Mouse (Mus musculus): ENCODE results near the gene Ass1.

Gene Ass1

GRCm38 (mm10) chr2:31458989-31459936 is 10.7 kb upstream of the Ass1 start:
- no peak for DNase-seq (ENCODE audit: low read depth, low spot score)

DNA sequence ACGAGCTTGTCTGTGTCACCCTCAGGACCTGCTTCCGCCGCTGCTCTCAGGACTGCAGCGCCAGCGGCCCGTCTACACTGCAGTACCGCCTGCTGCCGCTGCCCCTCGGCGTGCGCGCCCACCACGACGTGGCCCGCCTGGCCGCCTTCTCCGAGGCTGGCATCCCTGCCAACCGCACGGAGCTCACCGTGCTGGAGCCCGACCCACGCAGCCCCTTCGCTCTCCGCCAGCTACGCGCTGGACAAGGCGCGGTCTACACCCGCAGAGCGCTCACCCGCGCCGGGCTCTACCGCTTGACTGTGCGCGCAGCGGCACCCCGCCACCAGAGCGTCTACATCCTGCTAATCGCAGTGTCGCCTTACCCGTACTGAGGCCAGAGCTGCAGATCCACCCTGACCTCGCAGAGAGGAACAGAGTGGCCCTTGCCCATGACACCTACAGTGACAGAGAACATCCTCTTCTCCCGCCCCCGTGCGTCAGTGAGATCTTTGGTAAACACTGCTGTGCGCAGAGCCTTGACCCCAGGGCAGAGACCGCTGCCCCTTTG is 9.9 kb upstream of the Ass1 start:
- DNase-seq (ENCODE audit: low read depth, low spot score) = peak; percentile 80

- DNase-seq (ENCODE audit: low read depth, low spot score) = no peak
Observed at GRCm38 (mm10) chr2:31460920-31461319, 9.1 kb upstream of the Ass1 start.

DNA sequence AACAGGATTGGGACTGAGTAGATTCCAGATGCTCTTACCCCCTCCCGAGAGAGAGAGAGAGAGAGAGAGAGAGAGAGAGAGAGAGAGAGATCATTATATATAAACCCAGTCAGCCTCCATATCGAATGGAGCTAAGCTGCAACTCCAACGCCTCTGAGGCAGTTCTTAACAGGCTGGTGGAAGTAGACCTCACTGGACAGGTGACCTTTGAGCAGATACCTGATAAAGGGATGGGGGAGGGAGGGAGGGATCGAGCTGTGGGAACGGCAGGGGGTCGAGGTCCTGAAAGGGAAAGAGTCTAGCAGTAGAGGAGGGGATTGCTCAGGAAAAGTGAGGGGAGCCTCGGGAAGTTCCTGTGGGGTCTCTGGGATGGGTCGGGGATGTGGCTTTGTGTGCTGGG is 8.0 kb upstream of the Ass1 start:
- no peak for DNase-seq (ENCODE audit: low read depth, low spot score)

GRCm38 (mm10) chr2:31463253-31463652 is 6.8 kb upstream of the Ass1 start:
- no peak for DNase-seq (ENCODE audit: low read depth, low spot score)

DNA sequence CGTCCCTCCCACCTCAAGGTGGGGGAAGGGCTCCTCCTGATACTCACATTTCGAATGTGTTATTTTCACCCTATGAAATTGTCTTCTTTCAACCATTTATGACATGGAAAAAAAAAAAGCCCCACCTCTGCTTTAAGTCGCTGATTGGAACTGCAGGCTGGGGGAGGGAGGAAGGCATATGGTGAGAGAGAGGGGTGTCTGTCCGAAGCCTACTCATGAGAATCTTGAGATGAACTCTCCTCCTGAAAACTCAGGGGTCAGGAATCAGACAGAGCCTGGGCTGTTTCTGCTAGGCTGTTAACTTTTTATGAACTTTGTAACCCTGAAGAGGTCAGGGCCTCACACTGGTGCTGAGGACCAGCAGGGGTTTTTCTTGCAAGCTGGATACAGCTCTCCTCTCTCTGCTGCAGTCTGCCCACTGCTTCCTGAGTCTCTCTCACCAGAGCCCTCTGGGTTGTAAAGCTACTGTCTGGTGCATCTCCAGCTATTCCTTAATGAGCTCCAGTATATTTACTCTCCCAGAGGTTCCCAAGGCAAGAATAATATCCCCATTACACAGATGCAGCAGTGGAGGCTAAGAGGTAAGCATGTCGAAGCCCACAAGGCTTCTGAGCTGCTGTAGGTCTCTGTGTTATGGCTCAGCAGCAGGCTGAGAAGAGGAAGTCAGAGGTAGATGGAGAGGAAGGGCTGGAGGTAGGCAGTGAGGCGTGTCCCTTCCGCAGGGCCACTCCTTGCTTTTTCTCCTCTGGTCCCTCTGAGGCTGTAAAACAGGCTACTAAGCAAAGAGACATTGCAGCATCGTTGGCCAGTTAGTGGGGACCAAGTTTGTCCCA is 6.1 kb upstream of the Ass1 start:
- DNase-seq (ENCODE audit: low read depth, low spot score) = no peak

GRCm38 (mm10) chr2:31464529-31464910 is 5.5 kb upstream of the Ass1 start:
- DNase-seq (ENCODE audit: low read depth, low spot score) = no peak

- DNase-seq (ENCODE audit: low read depth, low spot score) = no peak
Observed at GRCm38 (mm10) chr2:31467457-31467856, 2.5 kb upstream of the Ass1 start.

GRCm38 (mm10) chr2:31468857-31469256 is 1.1 kb upstream of the Ass1 start:
- DNase-seq (ENCODE audit: low read depth, low spot score) = no peak

- DNase-seq (ENCODE audit: low read depth, low spot score) = no peak
Observed at GRCm38 (mm10) chr2:31469480-31469879, 527 bp upstream of the Ass1 start.

GRCm38 (mm10) chr2:31470683-31471385 is 827 bp downstream of the Ass1 start:
- DNase-seq (ENCODE audit: low read depth, low spot score) = peak; percentile 63

- DNase-seq (ENCODE audit: low read depth, low spot score) = peak; percentile 75
Observed at GRCm38 (mm10) chr2:31471611-31472010, 1.6 kb downstream of the Ass1 start.

DNA sequence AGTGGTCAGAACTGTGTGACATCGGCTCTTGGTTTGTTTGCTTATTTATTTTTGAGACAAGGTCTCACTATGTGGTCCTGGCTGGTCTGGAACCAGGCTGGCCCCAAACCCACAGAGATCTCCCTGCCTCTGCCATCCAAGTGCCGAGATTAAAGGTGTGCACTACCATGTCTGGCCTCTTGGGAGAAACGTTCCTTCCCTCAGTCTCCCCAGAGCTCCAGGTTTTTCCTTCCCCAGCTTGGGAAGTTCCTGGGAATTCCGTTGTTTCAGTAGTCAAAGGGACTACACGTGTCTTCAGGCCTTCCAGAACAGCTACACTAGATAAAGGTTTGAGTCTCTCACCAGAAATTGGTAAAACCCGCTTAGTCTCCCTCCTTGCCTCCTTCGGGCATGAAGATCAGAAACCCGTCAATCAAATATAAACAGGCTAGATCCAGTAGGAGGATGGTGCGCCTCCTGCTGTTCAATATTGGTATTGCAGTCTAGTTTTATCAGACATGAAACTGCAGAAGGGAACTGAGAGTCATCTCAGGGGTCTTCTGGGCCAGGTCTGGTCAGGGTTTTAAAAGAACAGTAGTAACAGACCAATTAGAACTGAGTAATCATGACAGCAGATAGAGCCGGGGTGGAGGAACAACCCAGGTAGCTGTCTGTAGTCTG is 2.5 kb downstream of the Ass1 start:
- peak; percentile 87 for DNase-seq (ENCODE audit: low read depth, low spot score)

DNA sequence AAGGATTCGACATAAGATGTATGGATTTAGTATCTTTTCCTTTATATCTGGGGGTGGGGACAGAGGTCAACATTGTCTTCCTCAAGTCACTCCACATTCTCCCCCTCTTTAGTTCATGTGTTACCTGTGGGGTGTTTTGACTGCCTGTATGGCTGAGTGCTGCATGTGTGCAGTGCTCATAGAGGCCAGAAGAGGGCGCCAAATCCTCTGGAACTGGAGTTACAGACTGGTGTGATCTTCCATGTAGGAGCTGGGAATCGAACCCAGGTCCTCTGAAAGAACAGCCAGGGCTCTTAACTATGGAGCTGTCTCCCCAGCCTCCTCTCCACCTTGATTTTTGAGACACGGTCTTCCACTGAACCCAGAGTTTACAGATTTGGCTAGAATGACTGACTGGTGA is 3.9 kb downstream of the Ass1 start:
- peak; percentile 73 for DNase-seq (ENCODE audit: low read depth, low spot score)

DNA sequence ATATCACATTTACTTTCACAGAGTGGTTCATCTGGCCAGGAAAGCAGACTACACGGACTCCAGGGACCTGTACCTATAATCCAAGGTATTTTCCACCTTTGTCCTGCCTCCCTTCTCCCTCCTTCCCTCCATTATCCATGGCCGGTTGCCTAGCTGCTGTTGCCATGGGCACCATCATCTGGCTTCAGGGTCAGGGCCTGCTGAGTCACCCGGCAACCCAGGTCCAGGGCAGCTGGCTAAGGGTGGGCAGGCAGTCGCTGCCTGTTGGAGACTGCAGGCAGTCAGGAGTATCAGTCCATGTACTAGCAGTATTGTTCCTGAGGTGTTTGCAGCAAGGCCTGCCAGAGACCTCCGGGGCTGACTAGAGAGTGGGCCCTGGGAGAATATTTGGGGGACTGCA is 4.7 kb downstream of the Ass1 start:
- DNase-seq (ENCODE audit: low read depth, low spot score) = no peak

- no peak for DNase-seq (ENCODE audit: low read depth, low spot score)
Observed at GRCm38 (mm10) chr2:31476107-31476820, 6.3 kb downstream of the Ass1 start.

- no peak for DNase-seq (ENCODE audit: low read depth, low spot score)
Observed at GRCm38 (mm10) chr2:31477234-31478161, 7.5 kb downstream of the Ass1 start.

GRCm38 (mm10) chr2:31482914-31483575 is 13.0 kb downstream of the Ass1 start:
- DNase-seq (ENCODE audit: low read depth, low spot score) = peak; percentile 89

DNA sequence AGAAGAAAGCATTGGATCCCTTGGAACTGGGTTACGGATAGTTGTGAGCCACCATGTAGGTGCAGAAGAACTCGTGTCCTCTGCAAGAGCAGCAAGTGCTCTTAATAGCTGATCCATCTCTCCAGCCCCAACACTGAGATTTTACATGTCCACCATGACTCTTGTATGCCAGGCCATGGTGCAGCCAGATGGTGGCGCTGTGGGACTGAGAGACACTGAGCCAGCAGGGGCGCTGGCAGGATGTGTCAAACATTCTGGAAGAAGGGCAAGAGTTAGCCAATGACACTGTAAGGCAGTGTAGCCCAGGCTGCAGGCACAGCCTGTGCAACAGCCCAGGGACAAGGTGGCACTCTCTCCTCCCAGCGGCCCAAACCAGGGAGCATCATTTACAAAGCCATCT is 14.2 kb downstream of the Ass1 start:
- peak; percentile 90 for DNase-seq (ENCODE audit: low read depth, low spot score)

Measured in ZHBTc4 (cell line).